Mouse (Mus musculus): Measurements from ENCODE around the gene 1700017B05Rik.

DNA sequence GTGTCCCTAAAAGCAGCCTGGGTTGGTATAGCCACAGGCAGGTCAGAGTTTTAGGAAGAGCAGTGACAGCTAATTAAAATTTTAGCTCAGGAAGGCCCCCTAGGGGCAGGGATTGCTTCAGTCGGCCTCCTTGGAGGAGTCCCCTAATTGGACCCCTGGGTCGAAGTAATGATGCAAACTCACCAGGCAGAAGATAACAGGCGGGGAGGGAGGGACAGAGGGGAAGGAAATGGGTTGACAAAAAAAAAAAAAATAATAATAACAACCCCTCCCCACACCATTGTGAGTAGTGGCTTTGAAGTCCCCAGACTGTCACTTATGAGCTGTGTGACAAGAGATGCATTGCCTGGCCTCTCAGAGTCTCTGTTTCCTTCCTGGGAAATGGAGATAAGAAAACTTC is 6.2 kb upstream of the 1700017B05Rik start:
- no peak for TF ChIP-seq POLR2A (IDR thresholded peaks at IDR 0.05; ENCODE audit: low read depth, low read length)
- no peak for TF ChIP-seq CTCF (IDR thresholded peaks at IDR 0.05; ENCODE audit: extremely low read depth, insufficient read length, insufficient replicate concordance, low read depth, low read length)

All from small intestine, adult 2 months (tissue).